Mouse (Mus musculus): ENCODE measurements around the gene H2afb1.
"Not testable (repeated sequence)": the region's sequence is repeated elsewhere in the genome, so short reads cannot be mapped to it uniquely, and the experiment has no call there.

H2afb1 gene

GRCm38 (mm10) chrX:117014457-117014856, at the start of gene H2afb1:
Gene H2afb1, plus strand, starts transcription at chrX:117014757.
- not testable (repeated sequence) for DNase-seq (ENCODE audit: low spot score in 2 of 2)

GRCm38 (mm10) chrX:117036085-117036484, 21.5 kb downstream of the H2afb1 start:
- no peak for DNase-seq (ENCODE audit: low spot score in 2 of 2)

All from cerebellum, postnatal 4 days (tissue).